26 mouse cellular contexts compared by ENCODE assay signal in genomic region chr4:35054362-35054761, GRCm38 (mm10).
"Had no signal": no experiment of that assay in that cellular context is flagged by ENCODE, and none has a peak within 500 bp of the region (broad histone marks: within the 10 kb centered on the region; RNA-seq: fewer than 3 reads in every experiment).

No protein-coding gene starts in this region.

- H3K27ac ChIP-seq: heart, adult 2 months; heart, embryonic 13.5 days; heart, embryonic 15.5 days; hindbrain, embryonic 10.5 days; hindbrain, embryonic 12.5 days; hindbrain, embryonic 14.5 days; kidney, embryonic 15.5 days; kidney, postnatal 0 days; layer of hippocampus, adult 2 months; limb, embryonic 13.5 days; limb, embryonic 15.5 days; liver, embryonic 12.5 days; liver, embryonic 14.5 days had no signal

- H3K4me1 ChIP-seq: hindbrain, embryonic 12.5 days had no signal

- DNase-seq: forebrain, postnatal 0 days; gastrocnemius, postnatal 25 days; heart, adult 2 months; heart, postnatal 14 days; heart, postnatal 4 days; kidney, adult 11 months; kidney, adult 2 months; kidney, adult 9 months; kidney, postnatal 14 days; kidney, postnatal 36 days; left cerebral cortex, postnatal 4 days had no signal

- H3K4me3 ChIP-seq: heart, adult 2 months; heart, embryonic 13.5 days; heart, embryonic 15.5 days; hindbrain, embryonic 10.5 days; hindbrain, embryonic 12.5 days; kidney, embryonic 15.5 days; layer of hippocampus, adult 2 months; limb, embryonic 13.5 days; limb, embryonic 15.5 days; liver, embryonic 12.5 days had no signal

- H3K27me3 ChIP-seq: heart, embryonic 13.5 days; heart, embryonic 15.5 days; hindbrain, embryonic 12.5 days; kidney, embryonic 15.5 days; limb, embryonic 13.5 days; limb, embryonic 15.5 days; liver, embryonic 12.5 days had no signal

- H3K36me3 ChIP-seq: heart, embryonic 13.5 days; heart, embryonic 15.5 days; hindbrain, embryonic 12.5 days; kidney, embryonic 15.5 days; limb, embryonic 13.5 days; limb, embryonic 15.5 days; liver, embryonic 12.5 days had no signal

- H3K9ac ChIP-seq: forebrain, postnatal 0 days; heart, embryonic 13.5 days; heart, embryonic 15.5 days; hindbrain, embryonic 12.5 days; hindbrain, embryonic 14.5 days; kidney, embryonic 15.5 days; limb, embryonic 13.5 days; limb, embryonic 15.5 days; liver, embryonic 12.5 days; liver, embryonic 14.5 days had no signal

- H3K9me3 ChIP-seq: heart, embryonic 13.5 days; heart, embryonic 15.5 days; hindbrain, embryonic 12.5 days; kidney, embryonic 15.5 days; limb, embryonic 13.5 days; limb, embryonic 15.5 days; liver, embryonic 12.5 days had no signal

- ATAC-seq: forebrain, postnatal 0 days; hindbrain, embryonic 16.5 days; inflammation-experienced regulatory T-cells, adult 6 months; liver, embryonic 12.5 days had no signal

- H3K4me2 ChIP-seq: heart, embryonic 11.5 days; heart, embryonic 13.5 days; heart, embryonic 15.5 days; hindbrain, embryonic 12.5 days; hindbrain, embryonic 14.5 days; kidney, embryonic 15.5 days; limb, embryonic 13.5 days; limb, embryonic 15.5 days; liver, embryonic 12.5 days had no signal
